Mouse (Mus musculus) thymus, postnatal 0 days (tissue): ENCODE results near the gene Tmem92. TPM values are rescaled to one million over a fixed set of nuclear protein-coding genes. Genes with fewer than 3 reads are reported as not detected.
A peak's percentile ranks its signal among the peaks of the same experiment; 100 is the strongest.
"Not testable (repeated sequence)": the region's sequence is repeated elsewhere in the genome, so short reads cannot be mapped to it uniquely, and the experiment has no call there.

Experiments used
- DNase-seq: peaks from one replicate; pipeline ENCODE4 v3.0.0-alpha.2; 2015; ENCODE audit warnings: low spot score
- polyA plus RNA-seq: library from polyadenylated mRNA; unstranded; fragments of >200 nt; fragmentation: Nextera tagmentation; extraction: Ambion mirVana; gene quantifications from 2 replicates; pipeline ENCODE4 v1.2.1, GENCODE M21; 2015

Gene Tmem92
- 0.18 and 0.21 TPM in 2 replicates for polyA plus RNA-seq

GRCm38 (mm10) chr11:94782603-94783002 lies at the start of gene Tmem92:
Gene Tmem92, minus strand, starts transcription at chr11:94782703.
- no peak for DNase-seq

- DNase-seq: no peak
These were observed 46.5 kb upstream of the Tmem92 start for GRCm38 (mm10) chr11:94828966-94829365.

GRCm38 (mm10) chr11:94819427-94819826 lies 36.9 kb upstream of the Tmem92 start:
- not testable (repeated sequence) for DNase-seq

- not testable (repeated sequence) for DNase-seq
These were observed 36.4 kb upstream of the Tmem92 start for GRCm38 (mm10) chr11:94818946-94819345.

GRCm38 (mm10) chr11:94811537-94811936 lies 29.0 kb upstream of the Tmem92 start:
- not testable (repeated sequence) for DNase-seq

- DNase-seq: no peak
These were observed 9.2 kb upstream of the Tmem92 start for GRCm38 (mm10) chr11:94791700-94792099.

- DNase-seq: peak; percentile 61
These were observed 2.7 kb upstream of the Tmem92 start for GRCm38 (mm10) chr11:94785247-94785646.

- DNase-seq: no peak
These were observed 7.5 kb downstream of the Tmem92 start for GRCm38 (mm10) chr11:94774887-94775497.

- peak; percentile 39 for DNase-seq
These were observed 8.7 kb downstream of the Tmem92 start for GRCm38 (mm10) chr11:94773851-94774250.

GRCm38 (mm10) chr11:94772363-94773055 lies 10.0 kb downstream of the Tmem92 start:
- DNase-seq: no peak

GRCm38 (mm10) chr11:94767241-94767640 lies 15.3 kb downstream of the Tmem92 start:
- DNase-seq: no peak

- DNase-seq: no peak
These were observed 19.7 kb downstream of the Tmem92 start for GRCm38 (mm10) chr11:94762775-94763174.

- no peak for DNase-seq
These were observed 20.2 kb downstream of the Tmem92 start for GRCm38 (mm10) chr11:94762281-94762680.

GRCm38 (mm10) chr11:94760799-94761198 lies 21.7 kb downstream of the Tmem92 start:
- DNase-seq: no peak

- no peak for DNase-seq
These were observed 22.1 kb downstream of the Tmem92 start for GRCm38 (mm10) chr11:94760364-94760763.

GRCm38 (mm10) chr11:94759916-94760315 lies 22.6 kb downstream of the Tmem92 start:
- no peak for DNase-seq

GRCm38 (mm10) chr11:94752946-94753713 lies 29.4 kb downstream of the Tmem92 start:
- DNase-seq: peak; percentile 17

GRCm38 (mm10) chr11:94741732-94742272 lies 40.7 kb downstream of the Tmem92 start, which contains the start of gene Cdc34b:
Gene Cdc34b, plus strand, starts transcription at chr11:94741782.
- no peak for DNase-seq

GRCm38 (mm10) chr11:94735746-94736145 lies 46.8 kb downstream of the Tmem92 start:
- DNase-seq: no peak

GRCm38 (mm10) chr11:94732773-94733172 lies 49.7 kb downstream of the Tmem92 start:
- DNase-seq: peak; percentile 45

GRCm38 (mm10) chr11:94731229-94731628 lies 51.3 kb downstream of the Tmem92 start:
- DNase-seq: no peak

GRCm38 (mm10) chr11:94730261-94730660 lies 52.2 kb downstream of the Tmem92 start:
- peak; percentile 69 for DNase-seq
